Mouse (Mus musculus) retina, postnatal 1 day (tissue): ENCODE results near the gene Slc36a4.

Source experiments
- DNase-seq: peaks from one replicate; pipeline ENCODE4 v3.0.0-alpha.2; 2012

The Slc36a4 gene

DNA sequence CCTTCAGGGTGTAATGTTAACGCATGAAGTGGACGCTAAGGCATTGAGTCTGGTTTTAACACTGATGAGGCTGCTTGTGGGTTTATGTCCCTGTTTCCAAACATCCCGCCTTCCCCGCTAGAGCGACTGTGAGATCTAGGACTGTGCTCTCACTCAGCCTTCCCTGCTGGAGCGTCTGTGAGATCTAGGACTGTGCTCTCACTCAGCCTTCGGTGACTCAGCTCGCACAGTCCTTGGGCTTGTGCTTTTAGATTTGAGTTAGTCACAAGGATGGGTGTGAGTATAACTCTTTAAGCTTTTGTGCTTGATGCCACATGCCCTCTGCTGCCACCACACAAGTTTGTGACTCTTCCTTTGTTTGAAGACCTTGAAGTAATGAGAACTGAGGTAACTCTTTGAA is 17.6 kb downstream of the Slc36a4 start:
- DNase-seq: no peak

DNA sequence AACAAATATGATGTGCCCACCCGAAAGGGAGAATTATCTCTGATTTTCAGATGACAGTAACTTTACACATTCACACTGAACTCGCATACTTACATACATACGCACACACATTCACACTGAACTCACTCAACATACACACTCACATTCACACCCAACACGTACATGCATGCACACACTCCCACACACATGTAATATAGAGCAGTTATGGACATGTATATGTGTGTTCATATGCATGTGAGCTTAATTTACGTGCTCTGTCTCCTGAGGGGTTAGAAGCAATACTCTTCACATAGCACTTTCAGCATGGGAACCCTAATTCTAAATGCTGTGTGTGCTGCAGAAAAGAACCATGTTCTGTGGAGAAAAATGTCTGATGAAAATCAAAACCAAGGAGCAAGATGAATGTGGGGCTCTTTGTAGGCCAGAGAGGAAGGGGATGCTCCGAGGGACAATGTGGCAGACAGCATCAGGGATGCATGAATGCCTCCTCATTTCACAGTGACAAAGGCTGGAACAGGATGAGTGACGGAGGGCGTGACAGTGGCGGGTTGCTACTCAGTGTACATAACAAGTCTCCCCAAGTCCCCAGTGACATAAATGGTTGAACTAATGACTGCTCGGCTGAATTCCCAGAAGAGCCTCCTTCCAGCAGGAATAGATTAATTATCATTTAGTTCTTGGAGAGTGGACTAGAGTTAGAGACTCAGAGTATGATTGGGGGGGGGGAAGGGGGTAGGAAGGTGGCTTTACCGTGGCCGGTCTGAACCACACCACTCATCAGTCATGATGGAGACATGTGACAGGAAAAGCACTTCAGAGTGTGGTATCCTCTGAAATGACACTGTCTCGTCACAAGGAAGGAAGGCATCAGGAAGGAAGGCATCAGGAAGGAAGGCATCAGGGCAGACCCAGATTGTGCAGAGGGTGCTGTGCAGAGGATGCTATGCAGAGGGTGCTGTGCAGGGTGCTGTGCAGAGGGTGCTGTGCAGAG is 22.5 kb downstream of the Slc36a4 start:
- DNase-seq: peak; percentile 77

DNA sequence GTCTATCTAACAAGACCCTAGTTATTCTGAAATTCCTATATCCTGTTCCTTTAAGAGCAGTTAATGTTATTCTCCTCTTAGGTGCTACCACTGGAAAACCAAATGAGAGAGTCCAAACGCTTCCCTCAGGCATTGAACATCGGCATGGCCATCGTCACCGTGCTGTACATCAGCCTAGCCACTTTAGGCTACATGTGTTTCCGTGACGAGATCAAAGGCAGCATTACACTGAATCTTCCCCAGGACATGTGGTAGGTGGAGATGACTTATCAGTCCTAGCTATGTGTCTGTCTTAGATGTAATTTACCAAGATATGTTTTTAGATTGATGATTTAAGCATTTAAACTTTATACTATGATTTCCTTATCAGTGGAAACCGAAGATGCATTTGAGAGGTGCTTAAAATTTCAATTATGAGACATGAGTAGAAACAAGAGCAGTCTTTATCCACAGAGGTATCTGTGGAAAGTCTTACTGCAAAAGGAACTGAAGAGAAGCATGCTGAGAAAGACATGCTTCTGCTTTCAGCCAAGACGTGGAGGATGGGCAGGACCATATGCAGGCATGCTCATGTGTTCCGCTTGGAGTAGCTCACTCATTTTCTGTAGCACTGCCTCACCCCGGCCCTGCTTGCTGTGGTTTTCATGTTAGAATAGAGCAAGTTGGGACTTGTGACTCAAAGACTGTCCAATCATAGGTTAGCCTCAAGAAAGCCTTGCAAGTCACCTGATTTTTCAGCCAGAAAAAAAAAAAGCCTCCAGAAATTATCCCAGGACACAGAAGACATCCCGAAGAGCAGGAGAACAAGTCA is 24.7 kb downstream of the Slc36a4 start:
- DNase-seq: no peak

DNA sequence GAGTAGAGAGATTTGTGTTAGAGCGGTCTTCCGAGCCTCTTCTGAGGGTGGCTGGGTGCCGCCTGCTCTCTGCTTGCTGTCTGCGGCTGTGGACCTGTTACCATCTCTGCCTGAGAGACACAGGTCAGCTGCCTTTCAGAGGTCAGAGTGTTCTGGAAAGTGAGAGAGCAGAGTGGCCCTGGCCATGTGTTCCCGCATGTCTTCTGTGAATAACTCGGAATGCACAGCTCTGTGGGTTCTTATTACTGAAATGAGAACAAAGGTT is 25.3 kb downstream of the Slc36a4 start:
- no peak for DNase-seq

DNA sequence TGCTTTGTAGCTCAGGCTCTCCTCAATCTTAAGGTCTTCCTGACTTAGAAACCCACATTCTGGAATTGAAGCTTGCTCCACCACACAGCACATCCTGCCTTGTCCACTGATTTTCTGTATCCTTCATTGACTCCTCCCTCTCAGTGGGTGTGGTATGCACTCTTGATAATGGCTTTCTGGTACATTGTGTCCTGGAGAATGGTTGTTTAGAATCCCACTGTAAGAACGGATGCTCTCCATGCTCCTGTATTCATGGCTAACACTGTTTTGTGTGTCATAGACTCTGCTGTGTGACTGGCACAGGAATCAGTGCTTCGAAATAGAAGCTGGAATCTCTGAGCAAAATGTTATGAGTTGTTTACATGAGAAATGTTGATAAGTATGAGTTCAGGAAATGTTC is 28.0 kb downstream of the Slc36a4 start:
- DNase-seq: no peak

DNA sequence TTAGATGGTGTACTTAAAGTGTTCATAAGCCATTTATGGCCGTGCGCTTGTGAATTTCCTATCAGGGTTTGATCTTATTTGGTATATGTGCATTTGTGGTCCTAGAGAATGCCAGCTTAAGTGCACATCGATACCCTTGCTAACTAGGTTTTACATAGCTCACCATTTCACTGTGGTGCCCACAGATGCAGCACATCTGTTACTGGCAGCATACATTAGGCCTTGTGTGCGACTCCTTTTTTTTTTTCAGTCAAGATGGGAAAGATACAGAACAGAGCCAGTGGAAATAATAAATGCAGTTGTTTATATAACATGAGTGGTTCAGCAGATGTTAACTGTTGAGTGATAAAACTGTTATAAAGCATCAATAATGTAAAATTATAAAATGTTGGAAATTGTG is 31.9 kb downstream of the Slc36a4 start:
- no peak for DNase-seq

DNA sequence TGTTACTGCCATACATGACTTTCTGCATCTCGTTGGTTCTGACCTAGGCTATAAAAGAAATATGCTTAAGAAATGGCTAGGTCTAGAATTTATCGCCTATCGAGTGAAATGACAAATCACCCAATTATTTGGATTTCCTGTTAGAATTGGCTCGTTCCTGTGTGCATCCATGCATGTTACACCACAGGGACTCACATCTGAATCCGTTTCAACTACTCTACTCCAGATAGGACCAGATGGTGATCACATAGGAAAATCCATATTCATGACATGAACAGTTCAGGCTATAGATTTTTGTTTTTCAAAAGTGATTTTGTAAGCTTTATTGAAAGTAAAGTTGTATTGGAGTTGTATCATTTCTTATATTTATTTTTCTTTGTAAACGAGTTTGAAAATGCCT is 32.4 kb downstream of the Slc36a4 start:
- no peak for DNase-seq

DNA sequence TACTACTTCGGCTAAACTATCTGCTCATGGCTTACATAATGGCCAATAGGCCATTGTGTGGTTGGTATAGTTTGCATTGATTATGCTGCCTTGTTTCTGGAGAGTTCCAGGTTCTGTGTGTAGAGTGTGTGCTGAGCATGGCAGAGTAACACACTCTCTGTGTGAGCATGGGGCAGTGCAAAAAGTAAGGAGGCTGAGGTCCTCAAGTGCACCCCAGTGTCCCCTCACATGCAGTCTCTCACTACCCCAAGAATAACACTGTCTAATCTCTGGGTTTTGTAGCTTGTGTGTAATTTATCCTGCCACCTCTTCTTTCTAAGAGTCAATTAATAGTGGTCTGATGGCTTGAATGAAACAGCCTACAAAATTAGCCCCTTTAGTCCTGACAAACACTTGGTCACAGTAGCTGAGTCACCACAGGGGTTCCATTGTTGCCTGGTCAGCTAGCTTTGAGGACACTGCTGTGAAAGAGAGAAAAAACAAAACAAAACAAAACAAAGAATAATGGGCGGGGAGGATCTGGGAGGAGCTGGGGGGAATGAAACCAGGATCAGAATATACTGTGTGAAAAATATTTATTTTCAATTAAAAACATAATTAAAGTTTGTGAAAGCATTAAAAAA is 36.6 kb downstream of the Slc36a4 start:
- peak; percentile 92 for DNase-seq

DNA sequence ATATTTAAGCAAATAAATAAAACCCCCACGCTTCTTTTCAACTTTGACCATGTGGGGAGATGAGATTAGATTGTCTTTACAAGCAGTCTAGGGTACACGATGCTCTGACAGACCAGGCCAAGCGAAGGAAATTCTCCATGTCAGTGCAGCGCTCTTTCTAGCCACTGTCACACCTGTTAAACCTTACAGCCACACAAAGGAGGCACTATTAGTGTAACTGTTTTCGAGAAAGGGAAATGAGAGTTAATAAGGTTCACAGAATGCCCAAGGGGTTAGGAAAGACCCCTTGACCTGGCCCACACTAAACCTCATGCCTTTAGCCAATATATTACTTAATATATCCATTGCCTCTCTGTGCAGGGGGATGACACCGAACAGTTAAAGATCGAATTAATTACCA is 37.1 kb downstream of the Slc36a4 start:
- DNase-seq: peak; percentile 44

DNA sequence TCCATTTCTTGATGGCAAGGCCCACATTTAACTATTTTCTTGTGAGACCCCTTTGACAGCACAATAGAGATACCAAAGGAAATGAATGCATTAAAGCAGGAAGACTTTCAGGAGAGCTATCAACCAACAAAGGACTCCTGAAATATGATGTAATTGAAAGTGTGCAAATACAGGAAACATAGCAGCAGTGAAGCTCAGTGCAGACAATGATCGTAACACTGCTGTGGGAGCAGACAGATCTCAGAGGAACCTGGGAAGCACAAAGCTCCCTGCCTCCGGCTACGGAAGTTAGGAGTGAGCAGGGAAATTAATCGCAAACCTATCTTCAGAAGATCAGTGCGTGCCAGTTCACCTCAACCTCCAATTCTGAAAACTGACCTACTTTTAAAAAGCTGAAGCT is 38.8 kb downstream of the Slc36a4 start:
- DNase-seq: no peak

DNA sequence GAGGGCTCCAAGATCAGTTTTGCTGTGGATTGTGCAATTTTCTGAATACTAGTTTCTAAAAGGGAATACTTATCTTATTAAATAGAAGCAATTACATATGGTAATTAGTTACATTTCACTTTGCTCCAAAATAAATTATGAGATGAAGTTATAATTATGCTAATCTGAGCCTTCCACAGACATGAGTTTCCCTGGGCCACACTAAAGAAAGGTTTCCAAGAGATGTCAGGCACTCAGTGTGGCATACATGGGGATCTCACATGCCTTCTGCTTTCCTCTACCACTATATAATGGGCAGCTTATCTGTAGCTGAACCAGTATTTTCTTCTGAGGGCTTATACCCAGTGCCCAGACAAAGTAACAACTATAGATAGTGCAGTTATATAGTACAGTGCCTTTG is 49.8 kb downstream of the Slc36a4 start:
- no peak for DNase-seq

DNA sequence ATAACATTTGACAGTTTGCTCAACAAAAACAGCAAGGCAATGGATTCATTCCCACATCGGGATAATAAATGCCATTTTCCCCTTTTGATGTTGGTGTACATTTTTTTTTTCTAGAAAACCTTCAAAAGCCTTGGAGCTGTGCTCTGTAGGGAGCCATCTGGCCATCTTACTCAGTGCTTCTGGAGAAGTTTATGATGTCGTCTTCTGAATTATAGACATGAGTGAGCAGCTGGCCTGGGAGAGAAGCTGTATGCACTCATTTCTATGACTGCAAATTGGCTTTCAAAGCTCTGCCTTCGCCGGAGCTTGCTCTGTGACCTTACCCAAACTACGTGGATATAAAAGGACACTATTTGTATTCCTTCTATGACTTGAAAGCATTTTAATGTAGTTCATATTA is 56.8 kb downstream of the Slc36a4 start:
- DNase-seq: no peak

DNA sequence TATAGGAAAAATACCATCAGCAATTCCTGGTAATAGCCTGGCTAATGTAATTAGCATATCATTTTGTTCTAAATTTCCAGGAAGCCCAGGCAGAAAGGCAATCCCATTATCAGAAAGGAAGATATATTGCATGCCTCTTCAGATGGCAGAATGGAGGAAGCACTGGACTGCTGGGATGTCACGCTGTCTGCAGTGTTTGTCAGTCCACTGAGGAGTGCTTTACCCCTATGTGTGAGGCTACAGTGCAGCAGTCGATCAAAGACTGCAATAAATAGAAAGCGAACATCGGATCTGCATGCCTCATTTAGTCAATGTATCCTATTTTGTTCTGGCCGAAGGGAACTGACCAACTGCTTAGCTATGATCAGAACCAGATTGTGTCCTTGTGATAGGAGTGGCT is 57.3 kb downstream of the Slc36a4 start:
- no peak for DNase-seq

DNA sequence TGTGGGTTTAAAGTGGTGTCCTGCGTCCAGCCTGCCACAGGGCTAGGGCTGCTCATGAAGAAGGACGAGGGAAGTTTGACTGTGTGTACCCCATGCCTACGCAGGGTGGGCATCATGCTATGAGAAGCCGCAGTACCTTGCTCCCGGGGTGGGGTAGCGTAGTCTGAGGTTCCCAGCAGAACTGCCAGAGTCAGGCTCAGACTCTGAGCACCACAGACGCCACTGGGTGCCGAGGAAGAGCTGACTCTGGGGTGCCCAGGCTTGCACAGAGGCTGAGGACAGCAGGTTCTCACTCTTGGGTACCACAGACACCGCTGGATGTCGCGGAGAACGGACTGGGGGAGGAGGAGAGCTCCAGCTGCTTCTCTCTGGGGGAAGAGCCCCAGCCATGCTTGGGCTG is 63.2 kb downstream of the Slc36a4 start:
- no peak for DNase-seq

DNA sequence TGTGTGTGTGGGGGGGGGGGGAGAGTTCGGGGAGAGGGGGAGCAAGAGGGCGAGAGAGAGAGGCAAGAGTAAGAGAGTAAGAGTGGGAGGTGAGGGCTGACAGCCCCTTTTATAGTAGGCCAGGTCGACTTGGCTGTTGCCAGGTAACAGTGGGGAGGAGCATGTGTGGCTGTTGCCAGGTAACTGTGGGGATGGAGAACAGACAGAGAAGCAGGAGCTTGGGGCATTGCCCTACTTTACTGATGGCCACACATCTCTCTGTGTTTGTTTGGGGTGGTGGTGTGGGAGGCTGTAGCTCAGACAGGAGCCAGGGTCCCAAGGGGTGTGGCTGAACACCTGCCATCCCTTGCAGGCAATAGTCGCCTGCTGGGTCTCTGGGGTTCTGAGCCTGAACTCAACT is 63.9 kb downstream of the Slc36a4 start:
- DNase-seq: peak; percentile 41

DNA sequence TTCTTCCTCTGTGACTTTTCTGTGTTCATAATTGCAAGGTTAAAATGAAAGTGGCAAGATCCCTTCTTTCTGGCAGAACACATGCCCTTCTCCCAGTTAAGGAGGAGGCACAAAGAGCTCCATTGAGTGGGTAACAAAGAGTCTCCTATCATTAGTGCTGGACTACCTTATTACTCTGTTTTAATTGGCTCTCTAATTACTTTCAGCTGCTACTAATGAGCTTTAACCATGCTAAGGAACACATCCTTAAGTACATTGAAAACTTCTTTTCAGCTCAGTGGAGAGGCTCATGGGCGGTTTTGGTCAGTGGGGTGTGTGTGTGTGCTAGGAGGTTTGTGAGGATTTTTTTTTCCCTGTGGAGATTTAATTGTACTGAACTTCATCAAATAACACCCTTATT is 65.4 kb downstream of the Slc36a4 start:
- peak; percentile 95 for DNase-seq

DNA sequence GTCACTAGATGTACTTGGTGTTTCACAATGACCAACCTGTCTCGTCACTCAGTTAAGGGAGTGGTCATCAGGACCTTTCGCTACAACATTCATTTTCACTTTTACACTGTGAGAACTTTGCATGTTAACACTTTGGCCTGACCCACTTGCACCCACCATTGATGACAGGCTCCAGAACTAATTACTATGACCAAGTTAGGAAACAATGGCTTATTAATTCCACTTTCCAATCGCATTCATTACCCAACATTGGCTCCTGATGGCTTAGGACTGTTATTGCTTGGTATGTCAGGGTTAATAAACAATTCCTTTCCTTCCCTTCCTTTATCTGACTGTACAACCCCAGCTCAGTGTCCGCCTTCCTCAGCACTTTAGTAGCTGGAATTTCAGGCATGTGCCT is 72.4 kb downstream of the Slc36a4 start:
- peak; percentile 70 for DNase-seq

DNA sequence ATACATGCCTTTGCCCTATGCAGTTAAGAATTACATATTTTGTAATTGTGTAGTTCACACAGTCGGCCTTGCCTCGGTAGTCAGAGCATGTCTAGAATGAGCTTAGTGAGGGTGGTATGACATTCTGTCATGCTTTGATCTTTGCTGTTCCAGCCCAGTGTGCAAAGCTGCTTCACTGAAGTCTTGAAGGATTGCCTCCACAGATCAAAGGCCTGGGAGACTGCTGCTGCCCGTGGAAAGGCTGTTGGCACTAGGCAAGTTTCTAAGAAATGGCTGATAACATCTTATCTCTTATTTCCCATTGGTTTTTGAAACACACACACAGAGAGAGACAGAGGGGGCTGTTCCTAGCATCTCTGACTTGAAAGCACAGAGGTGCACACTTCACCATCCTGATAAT is 76.7 kb downstream of the Slc36a4 start:
- no peak for DNase-seq

DNA sequence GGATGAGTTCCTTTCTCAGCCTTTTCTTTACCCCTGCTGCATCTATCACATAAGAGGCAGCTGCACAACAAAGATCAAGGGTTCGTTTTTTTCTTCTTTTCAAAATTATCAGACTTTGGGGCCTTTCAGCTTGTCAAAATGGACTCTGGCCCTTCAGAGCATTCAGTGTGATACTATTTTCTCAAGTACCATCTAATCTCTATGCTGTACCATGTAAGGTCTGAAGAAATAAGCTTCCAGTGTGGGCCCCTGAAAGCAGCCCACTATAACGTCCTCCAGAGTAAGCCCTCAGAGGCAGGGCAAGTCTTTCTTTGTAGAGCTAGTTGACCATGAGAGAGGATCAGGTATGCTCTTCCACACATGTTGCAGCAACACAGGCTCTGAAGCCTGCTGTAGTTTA is 77.1 kb downstream of the Slc36a4 start:
- no peak for DNase-seq

DNA sequence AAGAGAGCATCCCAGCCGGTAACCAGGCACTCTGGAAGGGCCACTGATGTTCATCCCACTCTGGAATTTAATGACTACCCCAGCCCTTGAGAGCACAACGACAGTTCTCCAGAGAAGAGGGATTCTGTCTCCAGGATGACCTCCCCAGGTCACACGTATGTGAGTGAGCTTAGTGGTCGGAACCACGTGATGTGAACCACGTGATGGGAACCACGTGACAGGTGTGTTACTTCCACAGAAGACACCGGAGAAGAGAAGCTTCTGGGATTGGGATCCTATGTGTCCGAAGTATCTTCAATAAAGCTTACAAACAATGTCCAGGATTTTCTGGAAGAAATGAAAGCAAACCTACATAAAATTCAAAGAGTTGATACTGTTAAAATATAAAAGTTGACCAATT is 82.5 kb downstream of the Slc36a4 start:
- no peak for DNase-seq
